16 mouse cellular contexts compared by ENCODE assay signal in the genomic region with DNA sequence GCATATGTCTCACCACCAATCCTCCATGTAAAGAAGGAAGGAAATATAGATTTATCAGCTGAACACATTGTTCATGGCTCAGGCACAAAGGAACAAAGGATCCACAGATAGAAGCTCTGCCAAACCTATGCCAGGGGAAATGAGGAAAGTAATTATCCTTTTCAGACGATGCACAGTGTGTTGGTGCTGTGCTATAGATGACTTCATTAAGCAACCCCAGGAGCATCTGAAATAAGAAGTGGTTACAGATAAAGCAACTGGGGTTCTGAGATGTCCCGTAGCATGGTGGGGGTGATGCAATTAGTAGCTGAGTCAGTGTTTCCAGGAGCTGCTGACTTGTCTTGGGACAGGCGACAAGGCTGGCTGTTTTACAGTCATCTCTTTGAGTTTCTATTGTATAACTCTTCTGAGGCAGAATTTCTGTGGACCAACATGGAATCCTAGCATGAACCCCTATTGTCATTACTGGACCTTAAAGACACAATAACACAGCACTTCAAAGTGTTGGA.
A peak's percentile ranks its signal among the peaks of the same experiment; 100 is the strongest.
DNase-seq lines count a peak whose midpoint lies in the region; TF ChIP-seq lines count a peak whose summit lies in the region.
"Had no signal": no experiment of that assay in that cellular context is flagged by ENCODE, and none has a peak within 500 bp of the region (broad histone marks: within the 10 kb centered on the region; RNA-seq: fewer than 3 reads in every experiment).

No protein-coding gene starts in this region.

- no peak for TF ChIP-seq POLR2A in brain, embryonic 14.5 days (IDR thresholded peaks at IDR 0.05; ENCODE audit: borderline replicate concordance, extremely low read depth, insufficient read depth, insufficient read length, poor library complexity, severe bottlenecking)

- no peak for TF ChIP-seq CTCF in brain, embryonic 14.5 days (IDR thresholded peaks at IDR 0.05; ENCODE audit: borderline replicate concordance, extremely low read depth, insufficient read depth, insufficient read length)

- DNase-seq in adrenal gland, adult 2 months = peak; percentile 46
- no peak for DNase-seq in adrenal gland, adult 18-20 months (ENCODE audit: low spot score in 2 of 2)
- DNase-seq in retina, postnatal 1 day = peak; percentile 18
- DNase-seq in retina, embryonic 14.5 days (ENCODE audit: low spot score) = no peak
- DNase-seq in brain, embryonic 14.5 days (ENCODE audit: low read depth) = peak; percentile 19
- DNase-seq in cerebellum, postnatal 36 days = no peak
- no peak for DNase-seq in adipocyte (ENCODE audit: low spot score)
- DNase-seq: adrenal gland, adult 8-10 months; adrenal gland, postnatal 25 days; B cell, adult 2 months; cerebellum, adult 11-12 months; cerebellum, adult 8-10 months; cerebellum, postnatal 10 days; gastrocnemius, adult 2 months; gastrocnemius, postnatal 14 days; heart, adult 11 months had no signal

Comparison
In these comparisons a context has a peak if more than half of its experiments do, and no peak if none do; other contexts are left out.
1. DNase-seq: peak in adrenal gland, adult 2 months (single experiment), retina, postnatal 1 day (single experiment) and brain, embryonic 14.5 days (single experiment); none in adrenal gland, adult 18-20 months (0 of 2), retina, embryonic 14.5 days (single experiment), cerebellum, postnatal 36 days (0 of 2) and adipocyte (single experiment).